Mouse (Mus musculus) neutrophil, adult 5-6 weeks (primary cell): ENCODE data around the gene Gm17402. TPM values are rescaled to one million over a fixed set of nuclear protein-coding genes. Genes with fewer than 3 reads are reported as not detected.

Experiments used
- ATAC-seq: fragments of 151-379, 151-347 bp; 2 replicates; pipeline ENCODE4 v1.8.0; 2017; ENCODE audit warnings: mild to moderate bottlenecking, moderate TSS enrichment; ENCODE audit not compliant: insufficient number of reproducible peaks, poor library complexity, low FRiP score, severe bottlenecking; ENCODE audit errors: extremely low read depth
- total RNA-seq: library from RNA; stranded (forward); fragments of 200-1000 nt; gene quantifications from 2 replicates; pipeline ENCODE4 v1.2.3, GENCODE M21; 2017

Gene Gm17402
- total RNA-seq, result not detected in 2 replicates

- no peak for ATAC-seq
Observed at GRCm38 (mm10) chr3:67375063-67375462, at the start of gene Gm17402. TSS of gene Gm17402 (minus strand) at chr3:67375163.

GRCm38 (mm10) chr3:67378215-67378614, 3.3 kb upstream of the Gm17402 start:
- ATAC-seq, result no peak

GRCm38 (mm10) chr3:67374360-67374778, 594 bp downstream of the Gm17402 start:
- no peak for ATAC-seq

- ATAC-seq, result 0 out of 2 replicates have a peak, but pooled peaks have one; percentile 33
Observed at GRCm38 (mm10) chr3:67373872-67374271, 1.1 kb downstream of the Gm17402 start, which contains the start of gene Mlf1. TSS of gene Mlf1 (plus strand) at chr3:67374097.

- ATAC-seq, result no peak
Observed at GRCm38 (mm10) chr3:67372781-67373180, 2.2 kb downstream of the Gm17402 start.

GRCm38 (mm10) chr3:67372194-67372593, 2.8 kb downstream of the Gm17402 start:
- no peak for ATAC-seq

- ATAC-seq, result no peak
Observed at GRCm38 (mm10) chr3:67369407-67370079, 5.4 kb downstream of the Gm17402 start.

GRCm38 (mm10) chr3:67367481-67367880, 7.5 kb downstream of the Gm17402 start:
- ATAC-seq, result no peak

GRCm38 (mm10) chr3:67366087-67366892, 8.7 kb downstream of the Gm17402 start:
- no peak for ATAC-seq

GRCm38 (mm10) chr3:67358376-67358775, 16.6 kb downstream of the Gm17402 start:
- ATAC-seq, result no peak

GRCm38 (mm10) chr3:67352763-67353149, 22.2 kb downstream of the Gm17402 start:
- ATAC-seq, result no peak

GRCm38 (mm10) chr3:67352128-67352762, 22.7 kb downstream of the Gm17402 start:
- 0 out of 2 replicates have a peak, but pooled peaks have one; percentile 56 for ATAC-seq

GRCm38 (mm10) chr3:67351406-67352127, 23.4 kb downstream of the Gm17402 start:
- no peak for ATAC-seq

GRCm38 (mm10) chr3:67346674-67347073, 28.3 kb downstream of the Gm17402 start:
- no peak for ATAC-seq

- ATAC-seq, result no peak
Observed at GRCm38 (mm10) chr3:67344599-67344998, 30.4 kb downstream of the Gm17402 start.

GRCm38 (mm10) chr3:67343004-67343662, 31.8 kb downstream of the Gm17402 start:
- ATAC-seq, result no peak

- no peak for ATAC-seq
Observed at GRCm38 (mm10) chr3:67340921-67341320, 34.0 kb downstream of the Gm17402 start.

GRCm38 (mm10) chr3:67339558-67339957, 35.4 kb downstream of the Gm17402 start:
- no peak for ATAC-seq

GRCm38 (mm10) chr3:67322422-67322821, 52.5 kb downstream of the Gm17402 start:
- ATAC-seq, result no peak
